Mouse (Mus musculus) brain, adult 2 months (tissue): Measurements from ENCODE around the gene Nudt17.
A peak's percentile ranks its signal among the peaks of the same experiment; 100 is the strongest.
"Not testable (repeated sequence)": the region's sequence is repeated elsewhere in the genome, so short reads cannot be mapped to it uniquely, and the experiment has no call there.

Experiments
- DNase-seq: peaks from one replicate; pipeline ENCODE4 v3.0.0; 2011; ENCODE audit warnings: low read depth, low spot score

The Nudt17 gene

DNA sequence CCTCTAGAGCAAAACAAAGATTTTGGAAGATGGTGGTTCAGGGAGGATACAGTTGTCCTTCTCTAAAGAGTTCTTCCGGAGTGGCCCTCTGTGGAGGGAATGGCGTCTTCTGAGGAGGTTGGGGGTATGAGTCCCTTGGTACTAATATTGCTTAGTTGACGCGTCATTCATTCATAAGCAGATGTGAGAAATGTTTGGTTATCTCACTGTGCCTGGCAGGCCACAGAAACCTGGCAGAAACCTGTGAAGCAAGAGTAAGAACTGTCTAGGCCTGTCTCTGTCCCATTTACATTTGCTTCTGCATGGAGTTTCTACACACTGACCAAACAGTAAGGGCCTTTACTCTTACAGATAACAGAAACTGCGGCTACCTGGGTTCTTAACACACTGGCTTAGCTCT is 36.8 kb downstream of the Nudt17 start:
- no peak for DNase-seq

DNA sequence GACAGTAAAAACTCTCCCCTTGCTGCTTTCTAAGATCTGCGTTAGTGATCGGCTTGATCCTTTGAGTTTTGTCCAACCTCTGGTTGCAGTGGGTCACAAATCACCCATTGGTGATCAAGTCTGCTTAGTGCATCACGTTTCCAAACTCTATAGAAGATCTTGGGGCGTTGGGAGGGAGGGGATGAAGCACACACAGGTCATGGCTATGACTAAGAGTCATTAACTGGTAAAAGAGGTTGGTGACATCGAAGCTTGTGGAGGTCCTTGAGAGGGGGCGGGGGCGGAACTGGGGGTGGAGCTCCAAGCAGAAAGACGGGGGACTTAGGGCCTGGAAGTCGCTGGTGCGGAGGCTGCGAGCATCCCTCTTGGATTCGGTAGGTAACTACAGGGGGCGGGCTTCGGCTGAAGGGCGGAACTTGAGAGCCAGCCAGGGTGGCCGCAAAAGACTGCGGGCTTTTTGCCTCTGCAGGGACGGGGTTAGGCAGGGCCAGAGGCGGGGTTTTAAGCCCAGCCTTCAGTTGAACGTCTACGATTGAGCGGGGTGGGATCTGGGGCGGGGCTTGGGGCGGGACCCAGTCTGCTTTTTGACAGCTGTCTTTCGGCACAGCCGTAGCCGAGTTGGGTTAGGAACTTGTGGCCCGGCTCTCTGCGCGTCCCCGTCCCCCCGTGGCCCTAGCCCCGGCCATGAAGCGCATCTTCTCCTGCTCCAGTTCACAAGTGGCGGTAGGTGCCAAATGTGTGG is 38.5 kb downstream of the Nudt17 start, which contains the start of gene Ankrd35:
Gene Ankrd35 (plus strand): TSS at position 405 of the 742 bp plus-strand sequence.
- DNase-seq: peak; percentile 96

DNA sequence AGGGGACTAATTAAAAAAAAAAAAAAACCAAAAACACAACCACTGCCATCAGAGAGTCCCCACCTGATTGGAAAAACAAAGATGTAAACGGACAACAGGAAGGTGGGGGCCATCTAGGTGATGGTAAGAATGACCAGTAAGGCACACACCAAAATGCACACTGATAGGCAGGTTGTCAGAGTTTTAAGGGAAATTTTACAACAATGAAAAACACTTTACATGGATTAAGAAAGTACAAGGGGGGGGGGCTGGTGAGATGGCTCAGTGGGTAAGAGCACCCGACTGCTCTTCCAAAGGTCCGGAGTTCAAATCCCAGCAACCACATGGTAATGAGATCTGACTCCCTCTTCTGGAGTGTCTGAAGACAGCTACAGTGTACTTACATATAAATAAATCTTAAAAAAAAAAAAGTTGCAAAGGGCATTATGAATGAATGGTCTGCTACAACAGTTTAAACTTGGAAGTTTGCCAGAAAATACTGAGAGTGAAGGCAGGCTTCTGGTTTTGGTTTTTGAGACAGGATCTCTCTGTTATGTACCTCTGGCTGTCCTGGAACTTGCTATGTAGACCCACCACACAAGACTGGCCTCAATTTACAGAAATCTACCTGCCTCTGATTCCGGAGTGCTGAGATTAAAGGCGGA is 39.8 kb downstream of the Nudt17 start:
- no peak for DNase-seq

DNA sequence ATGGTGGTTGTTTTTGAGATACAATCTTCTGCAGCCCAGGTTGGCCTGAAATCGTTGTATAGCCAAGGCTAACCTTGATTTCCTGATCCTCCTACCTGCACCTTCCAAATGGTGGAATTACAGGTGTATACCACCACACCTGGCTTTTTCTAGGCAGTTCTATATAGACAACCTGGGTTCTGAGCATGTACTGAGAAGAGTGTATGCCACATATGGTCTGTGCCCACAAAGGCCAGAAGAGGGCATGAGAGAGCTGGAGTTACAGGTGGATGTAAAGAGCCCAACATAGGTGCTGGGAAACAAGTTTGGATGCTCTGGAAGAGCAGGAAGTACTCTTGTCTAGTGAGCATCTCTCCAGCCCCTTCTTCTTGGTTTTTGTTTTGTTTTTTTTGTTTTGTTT is 41.0 kb downstream of the Nudt17 start:
- DNase-seq: peak; percentile 32

DNA sequence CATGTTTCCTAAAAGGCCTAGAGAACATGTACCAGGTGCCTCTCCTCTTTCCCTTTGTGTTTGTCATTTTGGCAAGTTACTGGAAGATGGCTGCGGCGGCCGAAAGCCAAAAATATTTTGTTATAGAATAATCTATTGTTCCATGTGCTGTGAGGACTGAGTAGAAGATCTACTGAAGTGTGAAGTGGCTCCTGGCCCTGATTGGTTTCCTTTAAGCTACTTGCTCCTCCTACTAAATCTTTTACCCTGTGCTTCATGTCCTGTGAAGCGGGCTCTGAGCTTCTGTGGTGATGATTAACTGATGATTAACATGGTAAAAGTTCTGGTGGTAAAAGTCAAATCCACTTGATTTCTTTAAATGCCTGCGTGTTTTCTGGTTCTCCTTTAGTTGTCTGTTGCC is 41.4 kb downstream of the Nudt17 start:
- no peak for DNase-seq

DNA sequence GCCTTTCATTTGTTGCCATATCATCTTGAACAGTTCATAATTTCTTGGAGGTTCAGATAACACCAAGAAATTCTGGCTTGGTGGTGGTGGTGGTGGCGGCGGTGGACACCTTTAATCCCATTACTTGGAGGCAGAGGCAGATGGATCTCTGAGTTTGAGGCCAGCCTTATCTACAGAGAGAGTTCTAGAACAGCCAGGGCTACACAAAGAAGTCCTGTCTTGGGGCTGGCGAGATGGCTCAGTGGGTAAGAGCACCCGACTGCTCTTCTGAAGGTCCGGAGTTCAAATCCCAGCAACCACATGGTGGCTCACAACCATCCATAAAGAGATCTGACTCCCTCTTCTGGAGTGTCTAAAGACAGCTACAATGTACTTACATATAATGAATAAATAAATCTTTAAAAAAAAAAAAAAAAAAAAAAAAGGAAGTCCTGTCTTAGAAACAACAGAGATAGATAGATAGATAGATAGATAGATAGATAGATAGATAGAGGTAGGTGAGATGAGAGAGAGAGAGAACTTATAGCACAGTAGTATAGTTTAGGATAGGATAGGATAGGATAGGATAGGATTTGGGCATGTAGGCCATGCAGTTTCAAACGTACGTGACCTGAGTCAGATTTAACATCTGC is 42.5 kb downstream of the Nudt17 start:
- not testable (repeated sequence) for DNase-seq

DNA sequence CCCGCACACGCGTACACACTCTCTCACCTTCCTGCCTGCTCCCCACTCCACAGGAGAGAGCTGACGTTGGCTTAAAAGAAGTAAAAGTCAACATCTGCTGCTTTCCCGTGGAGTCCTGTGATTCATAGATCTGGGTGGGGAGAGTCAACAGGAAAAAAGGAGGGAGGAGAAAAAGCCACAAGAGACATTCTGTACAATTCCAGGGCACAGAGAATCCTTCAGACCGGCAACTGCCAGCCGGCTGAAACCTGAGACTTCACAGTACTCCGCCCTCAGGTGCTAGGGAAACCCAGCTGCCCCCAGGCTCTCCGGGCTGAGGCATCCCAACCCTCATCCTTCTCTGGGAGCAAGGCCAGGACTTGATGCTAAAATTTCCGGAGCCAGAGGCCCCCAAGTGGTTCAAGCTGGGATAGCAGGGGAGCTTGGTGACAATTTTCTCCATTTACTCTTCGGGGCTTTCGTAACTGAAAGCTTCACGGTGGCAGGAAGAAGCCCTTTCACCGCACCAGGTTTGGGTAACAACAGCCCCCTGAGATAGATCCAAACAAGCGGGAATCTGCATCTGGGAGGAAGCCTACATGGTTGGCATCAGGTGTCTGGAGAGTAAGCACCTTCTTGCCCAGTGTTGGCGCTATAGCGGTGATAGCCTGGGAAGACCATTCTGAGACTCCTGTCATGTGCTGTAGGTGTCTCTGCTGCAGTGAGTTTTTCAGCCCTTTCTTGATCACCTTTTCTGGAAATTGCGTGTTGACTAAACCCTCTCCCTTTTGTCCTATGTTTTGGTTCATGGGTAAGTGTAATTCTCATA is 44.7 kb downstream of the Nudt17 start:
- peak; percentile 95 for DNase-seq

DNA sequence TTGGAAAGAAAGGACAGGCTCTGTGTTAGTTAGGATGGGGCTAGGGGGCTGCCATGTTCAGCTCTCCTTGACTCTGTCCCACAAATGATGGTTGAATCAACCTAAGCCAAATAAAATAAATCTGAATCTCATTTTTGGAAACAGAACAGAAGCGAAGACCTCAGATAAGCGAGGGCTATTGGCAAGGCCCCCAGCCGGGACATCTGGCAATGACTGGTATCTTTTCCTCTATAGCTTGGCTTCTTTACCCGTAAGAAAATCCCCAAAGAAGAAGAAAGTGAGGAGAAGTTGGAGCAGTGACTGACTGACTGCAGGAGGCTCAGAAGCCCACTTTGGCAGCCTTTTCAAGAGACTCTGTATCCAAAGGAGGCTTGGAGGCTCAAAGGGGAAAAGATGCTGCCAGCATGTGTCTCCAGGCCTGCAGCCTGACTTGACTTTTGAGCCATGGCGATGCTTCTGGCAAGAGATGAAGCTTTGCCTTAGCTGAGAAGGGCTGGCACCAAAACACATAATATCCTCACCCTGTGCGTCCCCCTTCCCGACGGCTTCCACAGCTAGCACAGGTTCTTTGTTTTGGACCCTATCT is 45.5 kb downstream of the Nudt17 start:
- DNase-seq: peak; percentile 23

DNA sequence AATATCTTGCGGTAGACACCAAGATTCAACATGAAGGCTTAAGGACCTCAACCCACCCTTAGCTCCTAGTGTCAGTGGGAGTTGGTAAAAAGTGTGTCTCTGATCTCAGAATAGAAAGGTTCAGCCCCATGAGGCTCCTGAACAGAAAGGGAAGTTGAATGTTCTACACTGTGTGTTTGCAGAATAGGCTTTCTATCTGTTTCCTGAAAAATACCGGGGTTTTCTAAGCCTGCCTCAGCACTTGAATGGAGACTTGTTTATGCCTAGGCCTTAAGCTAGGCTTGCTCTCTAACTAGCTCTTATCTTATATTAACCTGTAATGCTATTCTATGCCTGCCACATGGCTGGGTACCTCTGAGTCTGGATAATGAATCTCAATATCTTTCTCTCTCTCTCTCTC is 47.5 kb downstream of the Nudt17 start:
- no peak for DNase-seq
